Mouse (Mus musculus): ENCODE results near the gene Lce1j.

DNA sequence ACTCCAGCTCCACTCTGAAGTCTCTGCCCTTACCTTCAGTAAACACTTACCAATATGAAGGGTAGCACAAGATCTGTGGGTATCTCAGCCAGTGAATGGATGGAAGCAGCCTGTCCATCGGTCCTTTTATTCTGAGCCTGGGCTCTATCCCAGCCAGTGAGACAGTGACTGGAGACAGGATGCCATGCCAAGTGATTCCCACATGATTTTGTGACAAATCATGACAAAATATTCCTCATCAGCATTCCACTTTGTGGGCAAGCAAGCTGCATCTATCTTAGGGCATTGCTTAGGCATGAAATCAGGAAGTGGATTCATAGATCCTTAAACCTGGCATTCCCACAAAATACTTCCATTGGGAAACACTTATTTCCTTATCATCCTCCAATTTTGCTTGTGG, 38.1 kb downstream of the Lce1j start, which contains the start of gene Lce1g:
- TF ChIP-seq CTCF (conservative IDR thresholded peaks at IDR 0.05 in 1 of 2, IDR thresholded peaks at IDR 0.05 in 1 of 2; ENCODE audit: low read depth in 2 of 2, low read length in 2 of 2), result no peak
- TF ChIP-seq USF1 (IDR thresholded peaks at IDR 0.05; ENCODE audit: low read depth, low read length), result no peak
- TF ChIP-seq CHD2 (IDR thresholded peaks at IDR 0.05; ENCODE audit: low read length), result no peak
- no peak for TF ChIP-seq ZC3H11A (IDR thresholded peaks at IDR 0.05; ENCODE audit: low read depth, low read length)
- no peak for TF ChIP-seq UBTF (IDR thresholded peaks at IDR 0.05; ENCODE audit: low read depth, low read length)
- TF ChIP-seq MXI1 (IDR thresholded peaks at IDR 0.05; ENCODE audit: low read depth, low read length), result no peak
- TF ChIP-seq NRF1 (IDR thresholded peaks at IDR 0.05; ENCODE audit: low read depth, low read length), result no peak
- no peak for TF ChIP-seq POLR2A (IDR thresholded peaks at IDR 0.05; ENCODE audit: low read depth, low read length)
- TF ChIP-seq POLR2AphosphoS2 (IDR thresholded peaks at IDR 0.05; ENCODE audit: low read depth, low read length), result no peak
- no peak for TF ChIP-seq HCFC1 (IDR thresholded peaks at IDR 0.05; ENCODE audit: low read depth, low read length)
